Mouse (Mus musculus) olfactory bulb, adult 2 months (tissue): ENCODE measurements around the gene Sypl. TPM values are rescaled to one million over a fixed set of nuclear protein-coding genes. Genes with fewer than 3 reads are reported as not detected.

Source experiments
- H3K27ac ChIP-seq: fragments of 200-500 bp; 2 replicates; pipeline ENCODE4 v1.5.1; 2012; ENCODE audit warnings: low read depth, low read length; ENCODE audit not compliant: insufficient read depth
- H3K4me1 ChIP-seq: fragments of 200-500 bp; 2 replicates; pipeline ENCODE4 v1.6.1; 2012; ENCODE audit warnings: low read length; ENCODE audit not compliant: control insufficient read depth, insufficient read depth
- H3K4me3 ChIP-seq: fragments of 200-500 bp; 2 replicates; pipeline ENCODE4 v1.5.1; 2012; ENCODE audit warnings: mild to moderate bottlenecking, low read depth, low read length, moderate library complexity; ENCODE audit not compliant: insufficient read depth
- CTCF ChIP-seq: fragments of 200-500 bp; IDR thresholded peaks from 2 replicates; pipeline ENCODE4 v1.5.1; 2012; ENCODE audit warnings: low read depth, mild to moderate bottlenecking, low read length, moderate library complexity; ENCODE audit not compliant: insufficient read depth
- POLR2A ChIP-seq: fragments of 200-500 bp; IDR thresholded peaks from 2 replicates; pipeline ENCODE4 v1.6.1; 2012; ENCODE audit warnings: mild to moderate bottlenecking, low read depth, low read length, moderate library complexity; ENCODE audit not compliant: insufficient read depth
- WGBS: fragments of 180-500 bp; shearing (Covaris S2); methylation state at CpG from one replicate; pipeline ENCODE4 v1.1.7; 2018; 5-methylcytosine and 5-hydroxymethylcytosine counted together
- polyA plus RNA-seq: library from polyadenylated mRNA; stranded (reverse); fragments of >200 nt; gene quantifications from 2 replicates; pipeline ENCODE4 v1.2.4, GENCODE M21; 2012; ENCODE audit warnings: low replicate concordance; ENCODE audit not compliant: missing spikeins, insufficient read depth, insufficient read length

Gene Sypl
- polyA plus RNA-seq, 1 experiment = not detected

DNA sequence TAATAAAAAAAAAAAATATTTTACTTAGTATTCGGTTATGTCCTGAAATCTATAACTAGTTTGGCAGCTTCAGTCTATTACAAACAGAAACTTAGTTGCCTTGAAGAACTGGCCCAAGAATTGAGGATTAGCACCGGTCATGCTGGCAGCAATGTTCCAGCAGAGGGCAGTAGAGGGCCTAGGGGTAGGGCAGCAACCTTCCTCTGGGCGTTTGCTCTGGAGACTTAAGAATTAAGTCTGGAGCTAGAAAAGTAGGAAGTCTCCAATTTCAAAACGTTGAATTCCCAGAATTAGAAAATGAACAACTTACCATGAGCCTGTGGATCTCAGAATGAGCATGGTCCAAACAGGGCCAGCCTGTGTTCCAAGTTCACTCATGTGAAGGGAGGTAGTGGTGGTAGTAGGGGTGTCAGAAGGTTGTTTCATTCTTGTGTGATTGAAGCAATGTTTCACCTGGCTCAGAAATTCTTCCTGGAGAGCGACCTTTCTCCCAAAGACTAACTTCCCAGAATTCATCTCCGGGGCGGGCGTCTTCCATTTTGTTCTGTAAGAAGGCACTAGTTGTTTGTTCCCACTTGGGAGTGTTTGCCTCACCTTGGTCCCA, 33.4 kb upstream of the Sypl start:
- TF ChIP-seq POLR2A (no peak), CTCF (peak; percentile 41; the same call in 1 of the 2 replicates)
- H3K4me3 ChIP-seq = no peak overlapping the region
- WGBS = 67% methylated on average over 8 of the region's 8 CpGs
- H3K4me1 ChIP-seq = no peaks in the 10 kb centered on the region
- H3K27ac ChIP-seq = no peak overlapping the region

- H3K4me3 ChIP-seq = no peak overlapping the region
- 87% methylated on average over 4 of the region's 4 CpGs for WGBS
- TF ChIP-seq POLR2A (no peak), CTCF (no peak)
Observed at GRCm38 (mm10) chr12:32921071-32921470, 32.6 kb upstream of the Sypl start.

DNA sequence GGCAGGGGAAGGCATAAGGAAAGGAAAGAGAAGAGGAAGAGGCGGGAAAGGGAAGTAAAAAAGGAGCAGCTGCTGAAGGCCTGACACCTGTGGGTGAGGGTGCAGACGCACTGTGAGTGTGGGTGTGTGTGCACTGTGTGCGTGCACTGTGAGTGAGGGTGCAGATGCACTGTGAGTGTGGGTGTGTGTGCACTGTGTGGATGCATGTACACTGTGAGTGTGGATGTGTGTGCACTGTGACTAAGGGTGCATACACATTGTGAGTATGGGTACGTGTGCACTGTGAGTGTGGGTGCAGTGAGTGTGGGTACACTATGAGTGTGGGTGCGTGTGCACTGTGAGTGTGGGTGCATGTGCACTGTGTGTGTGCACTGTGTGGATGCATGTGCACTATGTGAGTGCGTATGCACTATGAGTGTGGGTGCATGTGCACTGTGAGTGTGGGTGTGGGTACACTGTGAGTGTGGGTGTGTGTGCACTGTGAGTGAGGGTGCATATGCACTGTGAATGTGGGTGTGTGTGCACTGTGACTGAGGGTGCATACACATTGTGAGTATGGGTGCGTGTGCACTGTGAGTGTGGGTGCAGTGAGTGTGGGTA, 32.1 kb upstream of the Sypl start:
- Histone ChIP-seq H3K4me1 (peaks cover 8% of the 10 kb centered on the region), H3K4me3 (no peak overlapping the region), H3K27ac (no peak overlapping the region)
- no peak for TF ChIP-seq POLR2A
- TF ChIP-seq CTCF = no peak
- WGBS = 88% methylated on average over 7 of the region's 7 CpGs

More at GRCm38 (mm10) chr12:32921071-32921470, 32.6 kb upstream of the Sypl start:
- Histone ChIP-seq H3K27ac (no peak overlapping the region), H3K4me1 (peaks cover 3% of the 10 kb centered on the region)

DNA sequence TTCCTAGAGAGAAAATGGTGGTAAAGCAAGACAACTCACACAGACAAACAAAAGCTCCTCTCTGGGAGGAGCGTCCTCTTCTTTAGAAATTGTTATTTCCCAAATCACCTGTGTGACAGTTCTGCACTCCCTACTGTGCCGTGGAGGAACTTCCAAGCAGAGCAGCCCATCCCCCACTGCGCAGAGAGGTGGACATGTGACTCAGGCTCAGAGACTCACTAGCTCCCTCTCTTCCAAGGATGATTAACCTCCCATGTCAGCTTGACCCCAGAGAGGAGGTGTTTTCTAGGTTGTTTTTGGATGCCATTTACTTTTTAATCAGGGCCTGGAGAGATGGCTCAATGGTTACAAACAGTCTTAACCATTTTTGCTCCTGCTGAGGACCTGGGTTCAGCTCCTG, 29.4 kb upstream of the Sypl start:
- WGBS = 53% methylated on average over 3 of the region's 3 CpGs
- Histone ChIP-seq H3K4me1 (peaks cover 10% of the 10 kb centered on the region), H3K4me3 (no peak overlapping the region), H3K27ac (no peak overlapping the region)
- no peak for TF ChIP-seq CTCF
- no peak for TF ChIP-seq POLR2A

DNA sequence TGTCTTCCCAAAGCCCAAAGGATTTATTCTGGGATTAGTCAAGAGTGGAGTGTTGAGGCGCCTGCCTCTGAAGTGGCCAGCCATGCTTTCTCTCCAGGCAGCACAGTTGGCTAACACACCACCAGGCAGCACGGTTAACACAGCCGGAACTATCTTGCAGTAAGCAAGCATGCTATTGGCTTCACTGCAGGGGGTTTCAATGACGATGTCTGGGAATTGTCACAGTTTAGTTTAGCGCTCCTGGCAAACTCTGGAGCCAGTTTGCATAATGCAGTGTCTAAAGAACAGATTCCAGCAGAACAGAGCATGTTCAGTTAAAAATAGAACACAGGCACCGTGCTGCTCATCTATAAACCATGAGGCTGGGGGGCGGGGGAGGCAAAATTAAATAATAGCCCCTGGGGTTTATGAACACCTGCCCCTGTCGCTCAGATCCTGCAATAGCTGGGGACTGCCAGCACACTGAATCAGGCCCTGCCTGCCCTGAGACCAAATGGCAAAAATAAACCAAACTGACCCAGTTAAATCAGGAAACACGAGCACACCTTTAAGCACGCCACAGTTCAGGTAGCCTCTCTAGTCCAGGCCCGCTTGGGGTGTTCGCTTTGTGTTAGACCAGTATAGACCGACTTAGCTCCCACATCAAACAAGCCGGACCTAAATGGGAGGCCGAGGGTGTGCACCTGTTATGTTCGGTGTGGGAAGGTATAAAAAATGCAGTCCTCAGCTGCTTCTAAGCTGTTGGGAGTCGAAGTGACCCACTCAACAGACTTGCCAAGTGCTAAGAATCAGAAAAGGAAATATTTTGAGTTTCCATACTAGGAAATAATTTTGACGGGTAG, 27.1 kb upstream of the Sypl start:
- TF ChIP-seq POLR2A (no peak), CTCF (no peak)
- no peak overlapping the region for H3K27ac ChIP-seq
- peaks cover 10% of the 10 kb centered on the region for H3K4me1 ChIP-seq
- WGBS = 43% methylated on average over 18 of the region's 18 CpGs
- H3K4me3 ChIP-seq = no peak overlapping the region

DNA sequence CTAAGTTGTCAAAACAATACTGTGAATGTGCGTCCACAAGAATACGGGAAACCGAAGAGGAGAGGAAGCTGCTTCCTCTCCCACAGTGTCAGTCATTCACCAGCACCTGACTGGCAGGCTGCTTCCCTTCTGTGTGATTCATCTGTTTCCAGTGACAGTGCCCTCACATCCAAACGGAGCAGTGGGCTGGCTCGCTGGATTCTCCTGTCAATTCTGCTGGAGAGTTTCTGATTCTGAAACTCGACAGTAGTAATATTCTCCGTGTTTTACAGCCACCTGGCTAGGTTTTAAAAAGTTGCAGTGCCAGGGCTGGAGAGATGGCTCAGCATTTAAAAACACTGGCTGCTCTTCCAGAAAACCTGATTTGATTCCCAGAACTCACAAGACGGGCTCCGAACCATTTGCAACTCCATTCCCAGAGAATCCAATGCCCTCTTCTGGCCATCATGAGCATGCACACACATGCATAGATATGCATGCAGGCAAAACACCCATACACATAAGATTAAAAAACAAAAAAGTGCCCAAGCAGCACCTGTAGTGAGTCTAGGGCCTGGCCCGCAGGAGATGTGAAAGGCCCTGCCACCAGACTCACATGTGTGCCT, 26.4 kb upstream of the Sypl start:
- Histone ChIP-seq H3K4me3 (no peak overlapping the region), H3K4me1 (peaks cover 10% of the 10 kb centered on the region), H3K27ac (no peak overlapping the region)
- WGBS = 77% methylated on average over 10 of the region's 10 CpGs
- TF ChIP-seq POLR2A = no peak
- no peak for TF ChIP-seq CTCF

- Histone ChIP-seq H3K4me1 (peaks cover 10% of the 10 kb centered on the region), H3K27ac (no peak overlapping the region), H3K4me3 (no peak overlapping the region)
- TF ChIP-seq POLR2A (no peak), CTCF (no peak)
- 87% methylated on average over 3 of the region's 3 CpGs for WGBS
Observed at GRCm38 (mm10) chr12:32928180-32928579, 25.5 kb upstream of the Sypl start.

DNA sequence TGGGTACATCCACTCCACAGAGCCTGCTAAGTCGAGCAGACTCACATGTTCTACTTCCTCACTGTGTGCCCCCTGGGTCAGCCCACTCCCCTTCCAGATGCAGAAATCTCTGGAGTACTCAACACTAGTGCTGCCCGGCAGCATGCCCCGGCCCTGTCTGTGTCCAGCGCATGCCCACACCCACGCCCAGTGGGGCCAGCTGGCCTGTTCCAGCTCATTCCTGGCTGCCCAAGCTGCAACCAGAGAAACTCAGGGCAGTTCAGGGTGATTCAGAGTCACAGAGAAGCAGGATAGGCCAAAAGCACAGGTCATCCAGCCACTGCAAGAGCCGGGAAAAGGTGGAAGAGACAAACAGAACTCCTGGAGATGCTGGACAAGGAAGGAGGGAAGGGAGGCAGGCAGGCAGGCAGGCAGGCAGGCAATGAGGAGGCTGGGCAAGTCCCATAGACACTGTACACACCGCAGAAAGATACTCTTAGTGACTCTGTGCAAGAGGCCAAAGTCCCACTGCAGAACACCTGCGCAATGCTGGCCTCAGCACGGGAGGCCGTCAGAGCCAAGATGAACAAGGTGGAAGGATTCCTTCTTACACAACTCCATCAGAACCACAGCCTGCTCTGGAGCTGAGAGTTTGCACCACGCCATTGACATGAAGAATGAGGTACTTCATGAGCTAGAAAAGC, 23.7 kb upstream of the Sypl start:
- Histone ChIP-seq H3K4me3 (no peak overlapping the region), H3K27ac (no peak overlapping the region), H3K4me1 (peaks cover 10% of the 10 kb centered on the region)
- TF ChIP-seq POLR2A (no peak), CTCF (no peak)
- WGBS = 92% methylated on average over 11 of the region's 11 CpGs

- 87% methylated on average over 7 of the region's 7 CpGs for WGBS
- TF ChIP-seq CTCF (no peak), POLR2A (no peak)
- H3K4me3 ChIP-seq = no peak overlapping the region
- H3K4me1 ChIP-seq = peaks cover 10% of the 10 kb centered on the region
- no peak overlapping the region for H3K27ac ChIP-seq
Observed at GRCm38 (mm10) chr12:32930566-32930965, 23.1 kb upstream of the Sypl start.
